Comparison of ENCODE assay signal across 12 mouse cellular contexts in the genomic region with DNA sequence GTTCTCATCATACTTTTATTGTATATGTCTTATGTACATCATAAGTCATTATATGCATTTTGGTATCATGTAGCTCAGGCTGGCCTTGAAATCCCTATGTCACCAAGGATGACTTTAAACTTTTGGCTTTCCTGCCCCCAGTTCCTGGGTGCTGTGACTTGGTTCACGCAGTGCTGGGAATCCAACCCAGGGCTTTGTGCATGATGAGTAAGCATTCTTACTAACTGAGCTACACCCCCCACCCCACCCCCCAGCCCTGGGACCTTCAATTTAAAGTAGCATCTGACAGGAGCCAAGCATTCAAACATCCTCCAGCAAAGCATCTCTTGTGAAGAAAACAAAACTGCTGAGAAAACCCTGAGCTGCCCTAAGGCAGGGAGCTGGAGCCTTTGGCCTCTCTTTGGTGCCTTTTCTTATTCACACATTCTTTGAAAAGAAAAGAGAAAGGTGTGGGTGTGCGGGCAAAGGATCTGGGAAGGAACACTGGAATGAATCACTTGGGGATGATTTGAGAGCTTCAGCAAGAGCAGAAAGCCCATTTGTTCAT. TPM values are rescaled to one million over a fixed set of nuclear protein-coding genes. Genes with fewer than 3 reads are reported as not detected.
DNase-seq lines count a peak whose midpoint lies in the region; ATAC-seq and TF ChIP-seq lines count a peak whose summit lies in the region.
"Had no signal": no experiment of that assay in that cellular context is flagged by ENCODE, and none has a peak within 500 bp of the region (broad histone marks: within the 10 kb centered on the region; RNA-seq: fewer than 3 reads in every experiment).

No protein-coding gene starts in this region.

- no peak overlapping the region for H3K4me3 ChIP-seq in kidney, adult 2 months (ENCODE audit: insufficient read depth, low read depth, low read length)
- H3K4me3 ChIP-seq in hindbrain, embryonic 13.5 days: no peak overlapping the region
- H3K4me3 ChIP-seq in neural tube, embryonic 12.5 days: no peak overlapping the region

- peaks cover 46% of the 10 kb centered on the region for H3K4me1 ChIP-seq in kidney, adult 2 months (ENCODE audit: control insufficient read depth, insufficient read depth, low read length)
- peaks cover 80% of the 10 kb centered on the region for H3K4me1 ChIP-seq in hindbrain, embryonic 13.5 days (replicated peaks)
- H3K4me1 ChIP-seq in neural tube, embryonic 12.5 days: peaks cover 63% of the 10 kb centered on the region

- H3K9ac ChIP-seq in hindbrain, embryonic 13.5 days: 0 out of 2 replicates have a peak overlapping the region, but pooled peaks have one; percentile 36
- H3K9ac ChIP-seq in neural tube, embryonic 12.5 days: no peak overlapping the region

- H3K9me3 ChIP-seq in hindbrain, embryonic 13.5 days: no peaks in the 10 kb centered on the region
- no peaks in the 10 kb centered on the region for H3K9me3 ChIP-seq in neural tube, embryonic 12.5 days

- no peaks in the 10 kb centered on the region for H3K36me3 ChIP-seq in kidney, adult 2 months (ENCODE audit: control insufficient read depth, insufficient read depth, low read length)
- no peaks in the 10 kb centered on the region for H3K36me3 ChIP-seq in hindbrain, embryonic 13.5 days
- no peaks in the 10 kb centered on the region for H3K36me3 ChIP-seq in neural tube, embryonic 12.5 days

- no peak for TF ChIP-seq CTCF in kidney, adult 2 months (conservative IDR thresholded peaks at IDR 0.05; ENCODE audit: insufficient read depth, insufficient read length, low read depth, low read length)

- no peak for TF ChIP-seq POLR2A in kidney, adult 2 months (IDR thresholded peaks at IDR 0.05; ENCODE audit: low read depth, low read length)

- no peak for DNase-seq in kidney, adult 2 months
- no peak for DNase-seq in kidney, adult 8-10 months
- peak; percentile 62 for DNase-seq in brain, adult 2 months (ENCODE audit: low read depth, low spot score)
- DNase-seq in layer of hippocampus, postnatal 25 days (ENCODE audit: extremely low spot score in 1 of 2, low spot score in 1 of 2): no peak
- DNase-seq in adrenal gland, postnatal 14 days: no peak
- no peak for DNase-seq in lung, postnatal 25 days (ENCODE audit: low spot score)
- DNase-seq: cerebellum, adult 18-20 months; left cerebral cortex, postnatal 4 days had no signal

- peak overlapping the region; percentile 11 for H3K27ac ChIP-seq in kidney, adult 2 months (ENCODE audit: insufficient read depth, low read depth, low read length)
- peak overlapping the region; percentile 81 for H3K27ac ChIP-seq in hindbrain, embryonic 13.5 days
- H3K27ac ChIP-seq in neural tube, embryonic 12.5 days: 0 out of 2 replicates have a peak overlapping the region, but pooled peaks have one; percentile 38
- H3K27ac ChIP-seq: macrophage had no signal

- ATAC-seq in hindbrain, embryonic 13.5 days (ENCODE audit: low FRiP score): no peak
- no peak for ATAC-seq in neural tube, embryonic 12.5 days (ENCODE audit: low FRiP score, low read depth)

- WGBS in kidney, adult 2 months: 88% methylated on average over 2 of the region's 2 CpGs
- 58% methylated on average over 2 of the region's 2 CpGs for WGBS in hindbrain, embryonic 13.5 days
- 65% methylated on average over 2 of the region's 2 CpGs for WGBS in neural tube, embryonic 12.5 days

- no peaks in the 10 kb centered on the region for H3K27me3 ChIP-seq in kidney, adult 2 months (replicated peaks; ENCODE audit: control insufficient read depth, insufficient read depth, low read length)
- H3K27me3 ChIP-seq in hindbrain, embryonic 13.5 days: 0 out of 2 replicates have a peak, but pooled peaks cover 3% of the 10 kb centered on the region
- no peaks in the 10 kb centered on the region for H3K27me3 ChIP-seq in neural tube, embryonic 12.5 days (replicated peaks)

- no peak overlapping the region; the same call in 1 of the 2 replicates for H3K4me2 ChIP-seq in hindbrain, embryonic 13.5 days
- H3K4me2 ChIP-seq in neural tube, embryonic 12.5 days (replicated peaks): peak overlapping the region; percentile 24; the same call in 1 of the 2 replicates

RNA-seq across cellular contexts. Expression of a gene that starts 2.0 kb away (rescaled TPM):
- 24.4 and 26.3 TPM in 2 replicates for polyA plus RNA-seq in kidney, adult 2 months (2012; rRNA removed)
- polyA plus RNA-seq in hindbrain, embryonic 13.5 days (2015; fragmentation: Nextera tagmentation; extraction: Ambion mirVana): 23.9 and 26.5 TPM in 2 replicates
- 18.9 and 20.5 TPM in 2 replicates for polyA plus RNA-seq in neural tube, embryonic 12.5 days (2016; fragmentation: Nextera tagmentation; extraction: Ambion mirVana)
- 10 to 100 TPM; 23.0 to 23.2 TPM for total RNA-seq in layer of hippocampus, postnatal 25 days (2021)
- total RNA-seq in adrenal gland, postnatal 14 days (2021): 46.9 and 57.0 TPM in 2 replicates

RNA-seq across cellular contexts. Expression of a gene that starts 44.0 kb away (rescaled TPM):
- polyA plus RNA-seq in kidney, adult 2 months (2012; rRNA removed): 333 and 344 TPM in 2 replicates
- 35.0 and 38.1 TPM in 2 replicates for polyA plus RNA-seq in hindbrain, embryonic 13.5 days (2015; fragmentation: Nextera tagmentation; extraction: Ambion mirVana)
- 43.1 and 47.5 TPM in 2 replicates for polyA plus RNA-seq in neural tube, embryonic 12.5 days (2016; fragmentation: Nextera tagmentation; extraction: Ambion mirVana)
- 10 to 100 TPM; 23.8 to 25.2 TPM for total RNA-seq in layer of hippocampus, postnatal 25 days (2021)
- 52.9 and 59.6 TPM in 2 replicates for total RNA-seq in adrenal gland, postnatal 14 days (2021)

RNA-seq across cellular contexts. Expression of a gene that starts 44.0 kb away (rescaled TPM):
- polyA plus RNA-seq in kidney, adult 2 months (2012; rRNA removed): 2.4 and 2.6 TPM in 2 replicates
- 4.1 and 5.3 TPM in 2 replicates for polyA plus RNA-seq in hindbrain, embryonic 13.5 days (2015; fragmentation: Nextera tagmentation; extraction: Ambion mirVana)
- 4.9 and 5.0 TPM in 2 replicates for polyA plus RNA-seq in neural tube, embryonic 12.5 days (2016; fragmentation: Nextera tagmentation; extraction: Ambion mirVana)
- 1 to 10 TPM; 6.1 to 6.9 TPM for total RNA-seq in layer of hippocampus, postnatal 25 days (2021)
- total RNA-seq in adrenal gland, postnatal 14 days (2021): 2.7 and 3.9 TPM in 2 replicates

RNA-seq across cellular contexts. Expression of a gene that starts 57.5 kb away (rescaled TPM):
- polyA plus RNA-seq in kidney, adult 2 months (2012; rRNA removed): 1.4 and 1.7 TPM in 2 replicates
- 1.7 and 2.1 TPM in 2 replicates for polyA plus RNA-seq in hindbrain, embryonic 13.5 days (2015; fragmentation: Nextera tagmentation; extraction: Ambion mirVana)
- 1.2 and 2.0 TPM in 2 replicates for polyA plus RNA-seq in neural tube, embryonic 12.5 days (2016; fragmentation: Nextera tagmentation; extraction: Ambion mirVana)
- total RNA-seq in layer of hippocampus, postnatal 25 days (2021): 1 to 10 TPM; 1.8 to 2.0 TPM
- 0.83 and 1.0 TPM in 2 replicates for total RNA-seq in adrenal gland, postnatal 14 days (2021)
- polyA plus RNA-seq: C2C12 had no signal

Comparison
In these comparisons a context has a peak if more than half of its experiments do, and no peak if none do; other contexts are left out.
1. H3K27ac ChIP-seq: peak in every context shown above with its lines; median percentile 81 in hindbrain, embryonic 13.5 days; 38 in neural tube, embryonic 12.5 days; 11 in kidney, adult 2 months.